Mouse (Mus musculus): ENCODE results near the gene Card9. TPM values are rescaled to one million over a fixed set of nuclear protein-coding genes. Genes with fewer than 3 reads are reported as not detected.
A peak's percentile ranks its signal among the peaks of the same experiment; 100 is the strongest.

Card9 gene
- polyA plus RNA-seq, 2 experiments = 2.3 to 6.8 TPM

DNA sequence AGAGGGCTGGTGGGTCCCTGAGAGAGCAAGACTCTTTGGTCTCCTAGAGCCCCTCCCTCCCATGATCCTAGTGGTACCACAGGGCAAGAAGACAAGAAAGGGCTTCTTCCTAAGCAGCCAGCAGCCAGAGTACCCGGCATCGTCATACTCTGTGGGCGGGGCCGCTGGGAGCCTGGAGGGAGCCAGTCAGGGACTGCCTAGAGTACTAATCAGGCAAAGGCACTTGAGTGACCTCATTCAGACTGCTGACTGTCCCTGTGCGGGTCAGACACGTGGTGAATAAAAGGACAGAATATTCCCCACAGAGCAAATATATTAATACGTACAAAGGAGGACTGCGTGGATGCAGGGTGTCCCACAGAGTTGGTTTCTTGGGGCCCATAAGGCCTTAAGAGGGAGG, 31.3 kb downstream of the Card9 start:
- peak; percentile 41; the same call in 1 of the 2 replicates for ATAC-seq (ENCODE audit: insufficient read depth)
- TF ChIP-seq EP300 (IDR thresholded peaks at IDR 0.05; ENCODE audit: low read depth) (no peak), CTCF (IDR thresholded peaks at IDR 0.05; ENCODE audit: low read depth) (no peak)
- H3K36me3 ChIP-seq (replicated peaks; ENCODE audit: control insufficient read depth, insufficient read depth, low read depth) = no peaks in the 10 kb centered on the region
- H3K9me3 ChIP-seq (ENCODE audit: control insufficient read depth, low read length) = no peaks in the 10 kb centered on the region
- H3K27me3 ChIP-seq (ENCODE audit: control insufficient read depth, insufficient read depth, low read length) = no peaks in the 10 kb centered on the region
- no peak overlapping the region for H3K4me3 ChIP-seq (ENCODE audit: insufficient read depth in 1 of 2, low read depth in 2 of 2, low read length in 2 of 2)
- WGBS (ENCODE audit: insufficient replicate concordance) = 58% methylated on average over 8 of the region's 8 CpGs
- no peak for DNase-seq (ENCODE audit: low read depth in 3 of 3, low spot score in 3 of 3)
- H3K4me2 ChIP-seq (ENCODE audit: low read depth) = no peak overlapping the region
- H3K27ac ChIP-seq = no peak overlapping the region
- H3K4me1 ChIP-seq (replicated peaks; ENCODE audit: control insufficient read depth in 2 of 2, insufficient read depth in 2 of 2, low read length in 1 of 2) = no peaks in the 10 kb centered on the region
- no peak overlapping the region for H3K9ac ChIP-seq (replicated peaks)

DNA sequence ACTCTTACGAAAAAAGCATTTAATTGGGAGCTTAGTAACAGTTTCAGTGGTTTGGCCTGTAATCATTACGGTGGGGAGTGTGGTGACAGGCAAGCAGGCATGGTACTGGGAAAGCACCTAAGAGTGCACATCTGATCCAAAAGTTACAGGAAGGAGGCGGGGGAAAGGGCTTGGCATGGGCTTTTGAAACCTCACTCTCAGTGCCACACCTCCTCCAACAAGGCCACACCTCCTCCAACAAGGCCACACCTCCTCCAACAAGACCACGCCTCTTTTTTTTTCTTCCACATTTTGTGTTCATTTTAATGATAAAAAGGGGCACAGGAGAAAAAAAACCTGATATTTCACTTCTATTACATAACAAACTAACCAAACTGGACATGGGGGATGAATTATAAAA, 32.9 kb downstream of the Card9 start:
- WGBS (ENCODE audit: insufficient replicate concordance) = 68% methylated on average over 4 of the region's 4 CpGs
- H3K9me3 ChIP-seq (ENCODE audit: control insufficient read depth, low read length) = no peaks in the 10 kb centered on the region
- ATAC-seq (ENCODE audit: insufficient read depth) (no peak), DNase-seq (ENCODE audit: low read depth in 3 of 3, low spot score in 3 of 3) (no peak)
- no peaks in the 10 kb centered on the region for H3K36me3 ChIP-seq (replicated peaks; ENCODE audit: control insufficient read depth, insufficient read depth, low read depth)
- TF ChIP-seq EP300 (IDR thresholded peaks at IDR 0.05; ENCODE audit: low read depth) = no peak
- no peak for TF ChIP-seq CTCF (IDR thresholded peaks at IDR 0.05; ENCODE audit: low read depth)
- no peak overlapping the region for H3K4me2 ChIP-seq (ENCODE audit: low read depth)
- no peaks in the 10 kb centered on the region for H3K4me1 ChIP-seq (replicated peaks; ENCODE audit: control insufficient read depth in 2 of 2, insufficient read depth in 2 of 2, low read length in 1 of 2)
- H3K4me3 ChIP-seq (ENCODE audit: insufficient read depth in 1 of 2, low read depth in 2 of 2, low read length in 2 of 2) = no peak overlapping the region
- no peaks in the 10 kb centered on the region for H3K27me3 ChIP-seq (ENCODE audit: control insufficient read depth, insufficient read depth, low read length)
- H3K9ac ChIP-seq (replicated peaks) = no peak overlapping the region
- no peak overlapping the region for H3K27ac ChIP-seq

DNA sequence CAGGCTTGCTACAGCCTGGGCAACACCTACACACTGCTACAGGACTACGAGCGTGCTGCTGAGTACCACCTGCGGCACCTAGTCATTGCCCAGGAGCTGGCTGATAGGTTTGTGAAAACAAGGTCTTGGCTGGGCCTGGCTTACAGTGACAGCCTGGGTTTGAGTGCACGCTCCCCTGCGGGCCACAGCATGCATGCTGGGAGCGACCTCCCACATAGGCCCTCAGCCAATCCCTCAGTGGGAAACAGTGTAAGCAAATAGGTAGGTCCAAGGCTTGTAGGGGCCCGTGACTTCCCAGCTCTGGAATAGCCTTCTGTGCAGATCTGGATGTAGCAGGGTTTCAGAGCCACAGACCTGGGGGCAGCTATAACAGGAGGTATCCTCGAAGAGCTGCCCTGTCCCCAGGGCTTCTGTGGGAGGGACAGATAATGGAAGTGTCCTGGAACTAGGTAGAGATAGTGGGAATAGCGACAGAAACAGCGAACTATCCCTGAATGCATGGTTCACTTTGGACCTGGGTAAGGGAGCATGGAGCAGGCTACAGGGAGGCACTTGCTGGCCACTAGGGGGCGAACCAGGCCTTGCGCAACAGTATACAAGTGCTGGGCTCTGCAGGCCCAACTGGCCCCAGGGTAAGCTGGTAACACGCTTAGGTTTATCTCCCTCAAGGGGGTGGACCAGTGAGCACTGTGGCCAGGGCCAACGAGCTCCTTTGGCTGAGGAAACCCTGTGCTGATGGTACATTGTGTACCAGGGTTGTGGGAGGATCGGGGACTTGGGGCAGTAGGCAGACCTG, 35.1 kb downstream of the Card9 start:
- no peaks in the 10 kb centered on the region for H3K36me3 ChIP-seq (replicated peaks; ENCODE audit: control insufficient read depth, insufficient read depth, low read depth)
- WGBS (ENCODE audit: insufficient replicate concordance) = 50% methylated on average over 15 of the region's 15 CpGs
- TF ChIP-seq CTCF (IDR thresholded peaks at IDR 0.05; ENCODE audit: low read depth) = peak; percentile 99
- TF ChIP-seq EP300 (IDR thresholded peaks at IDR 0.05; ENCODE audit: low read depth) = no peak
- DNase-seq (ENCODE audit: low read depth in 3 of 3, low spot score in 3 of 3) (peak; percentile 44 to 54 (median 53)), ATAC-seq (ENCODE audit: insufficient read depth) (peak; percentile 74)
- no peaks in the 10 kb centered on the region for H3K27me3 ChIP-seq (ENCODE audit: control insufficient read depth, insufficient read depth, low read length)
- H3K4me1 ChIP-seq (replicated peaks; ENCODE audit: control insufficient read depth in 2 of 2, insufficient read depth in 2 of 2, low read length in 1 of 2) = no peaks in the 10 kb centered on the region
- no peak overlapping the region for H3K4me2 ChIP-seq (ENCODE audit: low read depth)
- H3K9me3 ChIP-seq (ENCODE audit: control insufficient read depth, low read length) = no peaks in the 10 kb centered on the region
- no peak overlapping the region for H3K9ac ChIP-seq (replicated peaks)
- H3K4me3 ChIP-seq (ENCODE audit: insufficient read depth in 1 of 2, low read depth in 2 of 2, low read length in 2 of 2) = no peak overlapping the region
- H3K27ac ChIP-seq = no peak overlapping the region

- ATAC-seq (ENCODE audit: insufficient read depth) = no peak
Measured at GRCm38 (mm10) chr2:26324917-26325316, 35.8 kb downstream of the Card9 start.

DNA sequence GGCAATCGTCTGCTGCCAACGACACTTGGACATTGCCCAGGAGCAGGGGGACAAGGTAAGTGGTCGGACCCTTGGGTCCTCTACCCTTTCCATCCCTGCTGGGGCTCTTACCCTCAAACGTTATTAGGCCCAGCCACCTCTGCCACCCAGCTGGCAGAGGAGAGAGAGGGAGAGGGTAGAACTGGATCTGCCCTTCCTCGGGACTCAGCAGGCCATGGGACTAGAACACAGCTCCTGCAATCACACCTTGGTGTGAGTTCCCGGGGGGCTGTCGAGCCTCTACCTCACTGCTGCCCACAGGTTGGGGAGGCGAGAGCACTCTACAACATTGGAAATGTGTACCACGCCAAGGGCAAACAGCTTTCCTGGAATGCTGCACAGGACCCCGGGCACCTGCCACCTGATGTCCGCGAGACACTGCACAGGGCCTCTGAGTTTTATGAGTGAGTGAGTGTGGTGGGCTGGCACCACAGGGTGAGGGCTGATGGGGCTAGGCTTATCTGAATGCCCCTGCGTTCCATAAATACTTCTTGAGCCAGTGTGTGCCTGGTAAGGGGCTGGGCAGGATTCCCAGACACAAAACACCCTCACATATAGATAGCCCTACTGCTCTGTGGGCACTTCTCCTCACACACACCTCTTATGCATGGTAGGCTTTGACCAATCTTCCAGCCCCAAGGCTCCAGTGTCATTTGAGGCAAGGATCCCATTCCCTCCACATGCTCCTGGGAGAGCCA, 37.0 kb downstream of the Card9 start:
- WGBS (ENCODE audit: insufficient replicate concordance) = 72% methylated on average over 13 of the region's 13 CpGs
- no peak overlapping the region for H3K4me3 ChIP-seq (ENCODE audit: insufficient read depth in 1 of 2, low read depth in 2 of 2, low read length in 2 of 2)

More at GRCm38 (mm10) chr2:26324917-26325316, 35.8 kb downstream of the Card9 start:
- TF ChIP-seq CTCF (IDR thresholded peaks at IDR 0.05; ENCODE audit: low read depth) (peak; percentile 63), EP300 (IDR thresholded peaks at IDR 0.05; ENCODE audit: low read depth) (no peak)
- no peaks in the 10 kb centered on the region for H3K36me3 ChIP-seq (replicated peaks; ENCODE audit: control insufficient read depth, insufficient read depth, low read depth)
- WGBS (ENCODE audit: insufficient replicate concordance) = 53% methylated on average over 2 of the region's 2 CpGs
- H3K4me1 ChIP-seq (replicated peaks; ENCODE audit: control insufficient read depth in 2 of 2, insufficient read depth in 2 of 2, low read length in 1 of 2) = no peaks in the 10 kb centered on the region
- no peak overlapping the region for H3K9ac ChIP-seq (replicated peaks)
- no peak for DNase-seq (ENCODE audit: low read depth in 3 of 3, low spot score in 3 of 3)
- no peak overlapping the region for H3K4me3 ChIP-seq (ENCODE audit: insufficient read depth in 1 of 2, low read depth in 2 of 2, low read length in 2 of 2)
- no peak overlapping the region for H3K4me2 ChIP-seq (ENCODE audit: low read depth)
- no peaks in the 10 kb centered on the region for H3K27me3 ChIP-seq (ENCODE audit: control insufficient read depth, insufficient read depth, low read length)
- no peak overlapping the region for H3K27ac ChIP-seq
- no peaks in the 10 kb centered on the region for H3K9me3 ChIP-seq (ENCODE audit: control insufficient read depth, low read length)

More for the DNA sequence above, 37.0 kb downstream of the Card9 start:
- Histone ChIP-seq H3K27ac (no peak overlapping the region), H3K27me3 (ENCODE audit: control insufficient read depth, insufficient read depth, low read length) (no peaks in the 10 kb centered on the region), H3K9ac (replicated peaks) (no peak overlapping the region), H3K4me1 (replicated peaks; ENCODE audit: control insufficient read depth in 2 of 2, insufficient read depth in 2 of 2, low read length in 1 of 2) (no peaks in the 10 kb centered on the region), H3K4me2 (ENCODE audit: low read depth) (no peak overlapping the region), H3K36me3 (replicated peaks; ENCODE audit: control insufficient read depth, insufficient read depth, low read depth) (no peaks in the 10 kb centered on the region), H3K9me3 (ENCODE audit: control insufficient read depth, low read length) (no peaks in the 10 kb centered on the region)
- DNase-seq (ENCODE audit: low read depth in 3 of 3, low spot score in 3 of 3) (no peak), ATAC-seq (ENCODE audit: insufficient read depth) (no peak)
- no peak for TF ChIP-seq CTCF (IDR thresholded peaks at IDR 0.05; ENCODE audit: low read depth)
- TF ChIP-seq EP300 (IDR thresholded peaks at IDR 0.05; ENCODE audit: low read depth) = no peak

Measured in liver, embryonic 14.5 days (tissue).